Mouse (Mus musculus) left cerebral cortex, postnatal 36 days (tissue): ENCODE results near the gene Pcgf6. TPM values are rescaled to one million over a fixed set of nuclear protein-coding genes. Genes with fewer than 3 reads are reported as not detected.
A peak's percentile ranks its signal among the peaks of the same experiment; 100 is the strongest.

ENCODE experiments used
- DNase-seq, 2 experiments: peaks; one replicate each; pipeline ENCODE4 v3.0.0; 2021 to 2022; ENCODE audit warnings: low spot score in 2 of 2, mixed read lengths in 1 of 2
- intact Hi-C: fragments of 180-260 bp; cut with DNase I; formaldehyde crosslinking; loops from one replicate; pipeline ENCODE4 v1.15.1; 2025
- total RNA-seq, 2 experiments: library from RNA; stranded (reverse); gene quantifications; 2 replicates each; pipeline ENCODE4 v1.2.3; 2021

Pcgf6 gene
- total RNA-seq, 2 experiments from 2014 or later, result 11.7 to 18.1 TPM

GRCm38 (mm10) chr19:47034916-47035315 lies 15.8 kb downstream of the Pcgf6 start:
- intact Hi-C loops, result no loop called here
- peak; percentile 53 to 61 for DNase-seq

DNA sequence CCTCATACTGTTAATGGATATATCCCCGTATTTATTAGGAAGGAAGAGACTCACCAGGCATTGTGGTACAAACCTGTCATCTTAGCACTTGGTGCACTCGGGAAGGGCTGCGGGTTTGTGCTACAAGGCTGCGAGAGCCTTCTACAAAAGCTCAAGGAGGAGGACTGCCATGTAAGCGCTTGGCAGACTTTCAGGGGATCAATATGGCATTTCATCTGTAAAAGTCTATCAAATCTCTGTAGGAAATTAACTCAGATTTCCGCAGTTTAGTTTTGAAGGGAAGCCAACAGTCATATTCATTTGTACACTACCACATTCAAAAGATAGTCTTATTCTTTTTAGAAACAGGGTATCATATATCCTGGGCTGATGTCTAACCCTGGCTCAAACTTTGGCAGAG lies 18.9 kb downstream of the Pcgf6 start:
- intact Hi-C loops, result no loop called here
- no peak for DNase-seq

GRCm38 (mm10) chr19:47029796-47030195 lies 20.9 kb downstream of the Pcgf6 start:
- intact Hi-C loops, result no loop called here
- no peak for DNase-seq

DNA sequence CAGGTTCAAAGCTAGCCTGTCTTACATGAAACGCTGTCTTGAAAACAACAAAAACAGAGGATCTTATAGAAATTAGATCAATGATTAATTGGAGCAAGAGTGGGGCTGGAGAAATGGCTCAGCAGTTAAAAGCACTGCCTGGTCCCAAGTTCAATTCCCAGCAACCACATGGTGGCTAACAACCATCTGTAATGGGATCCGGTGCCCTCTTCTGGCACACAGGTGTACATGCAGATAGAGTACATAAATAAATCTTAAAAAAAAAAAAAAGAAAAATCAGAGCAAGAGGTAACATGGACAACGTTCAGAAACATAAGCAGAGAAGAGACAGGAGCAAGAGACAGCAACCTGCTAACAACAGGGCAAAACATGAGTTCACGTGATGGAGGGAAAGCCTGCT lies 24.2 kb downstream of the Pcgf6 start:
- intact Hi-C loops, result no loop called here
- DNase-seq, result no peak

DNA sequence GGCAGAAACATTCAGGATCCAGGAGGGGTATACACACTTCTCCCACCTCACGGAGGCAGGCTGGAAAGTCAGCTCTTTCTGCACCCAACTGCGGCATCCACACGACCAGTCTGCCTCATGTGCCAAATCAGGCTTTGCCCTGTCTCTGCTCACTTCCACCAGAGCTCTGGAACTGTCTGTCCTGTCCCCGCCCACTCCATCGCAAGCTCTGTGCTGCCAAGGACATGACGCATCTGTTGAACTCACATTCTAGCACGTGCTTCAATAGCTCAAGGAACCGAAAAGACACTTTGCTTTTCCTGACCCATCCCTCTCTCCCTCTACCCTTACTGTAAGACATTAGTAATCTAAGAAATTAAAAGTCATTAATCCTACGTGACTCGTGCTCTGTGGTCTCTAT lies 25.8 kb downstream of the Pcgf6 start:
- DNase-seq, result peak; percentile 52 to 78
- intact Hi-C loops, result no loop called here

DNA sequence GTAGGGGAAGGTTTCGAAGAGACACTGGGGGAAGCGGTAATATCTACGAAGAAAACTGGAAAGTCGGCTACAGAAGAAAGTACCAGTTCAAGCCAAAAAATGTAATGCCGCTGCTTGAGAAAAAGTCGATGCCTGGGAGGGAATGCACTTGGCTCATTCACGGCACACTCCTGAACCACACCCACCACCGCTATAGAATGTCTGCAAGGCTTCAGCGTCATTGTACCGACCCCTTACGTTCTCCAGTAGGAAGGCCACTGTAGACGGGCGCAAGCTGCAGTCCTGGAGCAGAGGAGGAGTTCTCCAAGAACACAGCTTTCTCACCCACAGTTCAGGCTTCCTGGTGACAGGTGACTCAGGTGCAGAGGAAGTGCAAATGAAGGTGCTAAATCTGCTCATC lies 27.2 kb downstream of the Pcgf6 start:
- DNase-seq, result no peak
- intact Hi-C loops, result no loop called here

GRCm38 (mm10) chr19:47022709-47023108 lies 28.0 kb downstream of the Pcgf6 start:
- intact Hi-C loops, result no loop called here
- no peak for DNase-seq

DNA sequence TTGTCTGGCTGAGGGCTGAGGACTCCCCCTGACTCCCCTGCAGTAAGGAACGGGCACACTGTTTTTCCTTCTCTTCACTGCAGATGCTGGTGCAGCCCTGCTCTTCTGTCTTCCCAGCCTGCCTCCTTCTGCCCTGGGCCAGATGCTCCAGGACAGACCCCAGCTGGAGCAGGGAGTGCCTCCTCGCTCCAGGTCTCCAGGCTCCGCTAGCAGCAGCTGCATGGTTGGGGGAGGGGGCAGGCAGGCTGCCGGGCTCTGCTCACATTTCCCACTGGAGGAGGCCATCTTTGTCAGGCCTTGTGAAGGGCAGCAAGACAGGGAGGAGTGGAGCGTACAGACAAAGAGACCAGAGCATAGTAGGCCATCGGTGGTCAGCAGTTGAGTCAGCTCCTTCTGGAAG lies 31.4 kb downstream of the Pcgf6 start:
- intact Hi-C loops, result no loop called here
- no peak for DNase-seq

- intact Hi-C loops, result no loop called here
- no peak for DNase-seq
Measured at GRCm38 (mm10) chr19:47018330-47018729, 32.4 kb downstream of the Pcgf6 start.

DNA sequence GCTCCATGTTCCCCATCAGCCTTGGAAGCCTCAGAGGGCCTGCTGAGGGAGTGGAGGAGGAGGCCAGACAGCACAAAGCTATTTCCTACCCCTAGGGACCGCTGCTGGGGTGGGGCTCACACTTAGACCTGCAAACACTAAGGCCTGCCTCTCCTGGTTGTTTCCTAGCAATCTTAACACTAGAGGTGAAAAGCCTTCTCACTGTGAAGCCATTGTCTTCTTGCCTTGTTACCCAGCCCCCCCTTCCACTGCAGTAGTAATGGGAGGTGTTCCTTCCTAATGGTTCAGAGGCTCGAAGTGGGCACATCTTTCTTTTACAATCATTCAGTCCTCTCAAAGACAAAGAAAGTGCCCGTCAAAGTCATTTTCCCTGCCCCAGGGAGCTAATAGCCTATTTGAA lies 32.9 kb downstream of the Pcgf6 start:
- intact Hi-C loops, result no loop called here
- DNase-seq, result no peak

DNA sequence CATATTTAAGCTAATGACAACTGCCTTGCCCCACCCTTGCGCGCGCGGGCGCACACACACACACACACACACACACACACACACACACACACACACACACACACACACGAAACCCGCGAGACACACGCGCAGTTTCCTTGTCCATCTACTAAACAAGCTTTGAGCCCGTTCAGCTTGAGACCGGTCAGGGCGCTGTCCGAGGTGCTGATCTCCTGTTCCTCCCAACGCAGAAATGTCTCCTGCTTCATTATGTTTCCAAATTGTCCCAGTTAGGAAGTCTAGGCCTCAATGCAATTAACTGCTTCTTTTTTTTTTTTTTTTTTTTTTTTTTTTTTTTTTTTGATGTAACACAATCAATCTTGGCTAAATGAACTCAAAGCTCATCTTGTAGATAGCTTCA lies 34.2 kb downstream of the Pcgf6 start:
- DNase-seq, result no peak
- intact Hi-C loops, result no loop called here

- DNase-seq, result no peak
- intact Hi-C loops, result no loop called here
Measured at GRCm38 (mm10) chr19:47015965-47016364, 34.7 kb downstream of the Pcgf6 start.

- DNase-seq, result peak in 1 of 2 experiments; percentile 52
- intact Hi-C loops, result no loop called here
Measured at GRCm38 (mm10) chr19:47015396-47015795, 35.3 kb downstream of the Pcgf6 start.

GRCm38 (mm10) chr19:47014447-47015381 lies 36.0 kb downstream of the Pcgf6 start, which contains the start of the genes Ina and Nt5c2:
Gene Ina, plus strand, starts transcription at chr19:47014698.
Gene Nt5c2, minus strand, starts transcription at chr19:47015153.
- intact Hi-C loops, result no loop called here
- peak; percentile 74 to 83 for DNase-seq

GRCm38 (mm10) chr19:47014159-47014446 lies 36.6 kb downstream of the Pcgf6 start:
- intact Hi-C loops, result no loop called here

DNA sequence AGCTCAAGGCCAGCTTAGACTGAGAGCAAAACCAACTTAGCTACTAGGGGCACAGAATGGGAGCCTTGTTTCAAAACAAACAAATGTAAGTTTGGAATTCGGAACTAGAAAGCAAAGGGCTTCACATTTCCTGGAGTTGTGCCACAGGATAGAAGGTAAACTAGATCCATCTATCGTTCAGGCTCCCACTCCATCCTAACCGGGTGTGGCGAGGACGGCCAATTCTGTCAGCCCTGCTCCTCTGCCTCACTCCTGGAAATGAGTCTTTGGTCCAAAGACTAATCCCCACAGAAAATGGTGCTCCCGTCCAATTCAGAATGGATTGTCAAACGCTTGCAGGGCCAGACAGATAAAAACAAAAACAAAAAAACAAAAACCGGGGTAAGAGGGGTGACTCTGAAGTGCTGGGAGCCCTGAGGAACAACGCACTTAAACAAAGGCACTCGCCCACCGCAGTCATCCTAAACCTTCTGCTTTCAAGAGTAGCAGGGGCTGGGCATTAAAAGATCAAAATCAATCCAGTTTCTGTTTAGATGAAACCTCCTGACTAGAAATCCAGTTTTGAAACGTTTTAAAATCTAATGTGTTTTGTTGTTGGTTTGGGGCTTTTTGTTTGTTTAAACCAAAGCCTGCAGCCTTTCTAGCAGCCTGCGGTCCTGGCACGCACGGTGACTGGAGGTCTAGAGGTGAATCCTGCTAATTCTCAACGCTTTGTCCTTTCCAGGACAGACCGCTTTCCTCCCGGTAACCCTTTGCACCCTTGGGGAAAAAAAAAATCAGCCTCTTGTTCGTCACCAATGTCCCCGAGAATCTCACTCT lies 37.2 kb downstream of the Pcgf6 start:
- DNase-seq, result no peak
- intact Hi-C loops, result no loop called here

More at GRCm38 (mm10) chr19:47014159-47014446, 36.6 kb downstream of the Pcgf6 start:
- no peak for DNase-seq

DNA sequence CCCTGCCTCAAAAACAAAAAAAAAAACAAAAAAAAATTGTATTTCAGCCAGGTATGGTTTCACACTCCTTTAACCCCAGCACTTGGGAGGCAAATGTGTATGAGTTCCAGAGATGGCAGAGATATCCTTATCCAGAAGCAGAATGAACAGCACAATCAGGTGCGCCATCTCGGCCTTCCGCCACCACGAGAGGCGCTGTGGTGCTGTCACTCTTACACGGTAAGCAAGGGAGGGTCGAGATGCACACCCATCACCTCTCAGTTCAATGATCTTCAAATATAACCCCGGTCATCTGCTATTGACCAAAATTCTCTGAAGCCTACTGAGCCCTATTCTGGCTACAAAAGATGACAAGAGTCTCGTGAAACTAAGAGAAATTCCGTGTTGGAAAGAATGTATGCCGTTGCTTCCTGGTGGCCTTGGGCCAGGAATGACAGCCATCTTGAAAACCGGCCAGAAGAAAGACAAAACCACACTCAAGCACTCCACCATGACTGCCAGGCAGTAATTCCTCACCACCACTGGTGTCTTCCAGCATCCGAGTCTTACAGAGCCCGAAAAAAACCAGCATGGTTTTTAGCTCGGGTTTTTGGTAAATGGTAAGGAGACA lies 38.1 kb downstream of the Pcgf6 start:
- intact Hi-C loops, result no loop called here
- DNase-seq, result no peak

DNA sequence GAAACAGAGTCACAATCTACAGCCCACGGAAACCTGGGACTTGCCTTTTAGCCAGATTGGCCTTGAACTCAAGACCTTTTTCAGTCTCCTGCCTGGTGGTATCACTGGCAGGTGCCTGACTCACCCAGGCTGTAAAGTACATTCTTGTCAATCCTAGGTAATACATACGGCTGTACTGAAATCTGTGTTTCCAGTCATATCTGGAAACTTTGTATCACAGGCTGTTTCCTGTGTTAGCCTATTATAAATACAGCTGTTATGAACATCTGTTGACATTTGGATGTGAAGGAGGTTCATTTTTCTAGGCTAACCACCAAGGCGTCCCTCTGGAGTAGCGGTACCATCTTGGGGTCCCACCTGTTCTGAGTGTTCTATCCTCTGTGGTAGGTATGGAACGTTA lies 40.8 kb downstream of the Pcgf6 start:
- intact Hi-C loops, result no loop called here
- DNase-seq, result no peak

- DNase-seq, result no peak
- intact Hi-C loops, result no loop called here
Measured at GRCm38 (mm10) chr19:47009420-47009819, 41.3 kb downstream of the Pcgf6 start.

- no peak for DNase-seq
- intact Hi-C loops, result no loop called here
Measured at GRCm38 (mm10) chr19:47006321-47006720, 44.4 kb downstream of the Pcgf6 start.
